Mouse (Mus musculus): Measurements from ENCODE around the gene Zfp598. TPM values are rescaled to one million over a fixed set of nuclear protein-coding genes. Genes with fewer than 3 reads are reported as not detected.

The Zfp598 gene
- 10 to 100 TPM; 18.0 to 21.0 TPM for total RNA-seq (2021)
- long read RNA-seq, experiment 1, transcript Zfp598-202 (12 exons, 3,352 nt): major isoform, 17 of 42 reads
- long read RNA-seq, experiment 1, partial matches to known transcripts: 10 of 42 reads
- long read RNA-seq, experiment 1, other reads (novel, unspliced or antisense): 13 of 42 reads
- long read RNA-seq, experiment 2, transcript Zfp598-202 (12 exons, 3,352 nt): major isoform, 11 of 26 reads
- long read RNA-seq, experiment 2, partial matches to known transcripts: 5 of 26 reads
- long read RNA-seq, experiment 2, other reads (novel, unspliced or antisense): 6 of 26 reads

DNA sequence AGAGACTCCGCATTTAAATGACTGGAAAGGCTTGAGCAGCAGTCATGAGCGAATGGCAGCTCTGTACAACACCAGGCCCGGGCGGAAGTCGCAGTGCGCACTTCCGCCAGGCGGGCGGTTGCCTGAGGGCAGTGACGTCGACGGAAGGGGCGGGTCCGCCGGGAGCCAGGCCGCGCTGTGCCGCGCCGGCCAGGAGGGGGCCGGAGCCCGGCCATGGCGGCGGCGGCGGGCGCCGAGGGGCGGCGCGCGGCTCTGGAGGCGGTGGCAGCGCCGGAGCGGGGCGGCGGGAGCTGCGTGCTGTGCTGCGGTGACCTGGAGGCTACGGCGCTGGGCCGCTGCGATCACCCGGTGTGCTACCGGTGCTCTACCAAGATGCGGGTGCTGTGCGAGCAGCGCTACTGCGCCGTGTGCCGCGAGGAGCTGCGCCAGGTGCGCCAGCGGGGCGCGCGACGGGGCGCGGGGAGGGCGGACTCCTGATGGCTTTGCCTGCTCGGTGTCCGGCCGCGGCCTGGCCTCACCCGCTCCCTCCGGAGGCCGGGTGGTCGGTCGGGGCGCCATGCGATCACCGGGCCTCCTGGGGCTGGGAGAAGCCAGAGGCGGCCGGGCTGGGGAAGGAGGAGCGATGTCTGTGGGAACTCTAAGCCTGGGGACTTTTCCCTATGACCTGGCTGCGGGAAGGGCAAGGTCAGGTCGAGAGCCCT, at the start of gene Zfp598:
Gene Zfp598 (plus strand): TSS at position 143 of the 701 bp plus-strand sequence.
- DNase-seq: peak; percentile 97

DNA sequence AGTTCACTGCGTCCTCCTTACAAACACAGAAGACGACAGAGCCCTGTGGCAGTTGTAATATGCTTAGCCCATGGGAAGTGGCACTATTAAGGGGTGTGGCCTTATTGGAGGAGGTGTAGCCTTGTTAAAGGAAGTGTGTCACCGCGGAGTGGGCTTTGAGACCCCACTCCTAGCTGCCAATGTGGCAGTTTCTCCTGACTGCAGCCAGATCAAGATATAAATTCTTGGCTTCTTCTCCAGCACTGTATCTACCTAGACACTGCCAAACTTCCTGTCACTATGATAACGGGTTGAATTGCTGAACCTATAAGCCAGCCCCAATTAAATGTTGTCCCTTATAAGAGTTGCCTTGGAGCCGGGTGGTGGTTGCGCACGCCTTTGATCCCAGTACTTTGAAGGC, 44.0 kb upstream of the Zfp598 start:
- DNase-seq: no peak

DNA sequence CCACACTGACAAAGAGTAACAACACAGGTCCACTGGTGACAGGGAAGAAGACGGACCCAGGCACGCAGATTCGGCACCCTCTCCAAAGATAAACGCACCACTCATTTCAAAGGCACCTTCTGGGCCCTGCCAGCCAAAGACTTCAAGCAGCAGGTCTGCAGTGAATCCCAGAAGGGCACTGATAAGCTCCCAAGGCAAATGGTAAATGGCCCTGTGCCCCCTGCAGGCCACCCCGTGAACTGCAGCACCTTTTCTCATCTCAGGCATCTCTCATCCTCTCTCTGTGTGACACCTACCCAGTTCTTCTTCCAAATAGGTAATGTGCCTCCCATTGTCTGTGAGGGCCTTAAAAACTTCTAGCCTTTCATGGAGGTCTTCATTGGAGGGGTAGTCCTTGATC, 40.8 kb upstream of the Zfp598 start:
- DNase-seq: peak; percentile 75

DNA sequence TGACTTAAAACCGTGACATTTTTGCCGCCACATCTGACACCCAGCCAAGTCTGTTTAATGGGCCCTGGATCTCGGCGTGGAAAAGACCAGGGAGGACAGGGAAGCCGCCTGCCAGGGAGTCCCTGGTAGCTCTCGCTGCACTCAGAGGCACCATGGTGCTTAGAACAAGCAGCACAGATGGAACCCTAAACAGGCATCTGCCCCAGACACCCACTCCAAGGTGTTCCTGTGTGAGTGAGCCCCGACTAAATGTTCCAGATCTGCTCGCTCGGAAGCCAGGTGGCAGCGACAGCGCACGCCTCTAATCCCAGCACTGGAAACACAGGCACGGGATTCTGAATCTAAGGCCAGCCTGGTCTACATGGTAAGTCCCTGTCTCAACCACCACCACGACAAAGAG, 39.4 kb upstream of the Zfp598 start:
- no peak for DNase-seq

DNA sequence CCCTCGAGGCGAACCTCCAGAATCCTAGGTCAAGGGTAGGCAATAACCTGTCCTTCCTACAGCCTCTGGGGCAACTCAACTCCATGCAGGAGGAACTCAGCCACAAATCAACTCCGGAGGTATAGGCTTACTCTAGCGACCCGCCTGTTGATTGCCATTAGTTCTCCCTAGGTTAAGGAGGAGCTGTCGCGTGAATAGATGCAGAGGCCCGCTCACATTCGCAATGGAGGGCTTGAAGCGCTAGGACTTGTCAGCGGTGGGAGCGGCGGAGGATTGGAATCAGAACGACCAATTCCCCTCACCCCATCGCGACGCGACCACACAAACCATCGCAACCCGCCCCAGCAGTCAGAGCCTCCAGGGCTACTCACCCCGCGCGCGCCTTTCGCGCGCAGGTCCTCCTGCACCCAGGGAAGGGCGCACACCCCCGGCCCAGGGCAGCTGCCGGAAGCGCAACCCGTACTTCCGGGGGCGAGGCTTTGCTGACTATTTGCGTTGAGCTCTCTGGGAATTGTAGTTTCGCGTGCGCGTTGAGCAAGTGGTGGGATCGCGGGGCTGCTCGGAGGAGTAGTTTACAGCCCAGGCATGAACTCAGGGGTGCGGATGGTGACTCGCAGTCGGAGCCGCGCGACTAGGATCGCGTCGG, 37.2 kb upstream of the Zfp598 start, which contains the start of the genes Tsc2 and Nthl1:
Gene Tsc2 (minus strand): TSS at position 464 of the 646 bp plus-strand sequence.
Gene Nthl1 (plus strand): TSS at position 514 of the 646 bp plus-strand sequence.
- DNase-seq: peak; percentile 76

DNA sequence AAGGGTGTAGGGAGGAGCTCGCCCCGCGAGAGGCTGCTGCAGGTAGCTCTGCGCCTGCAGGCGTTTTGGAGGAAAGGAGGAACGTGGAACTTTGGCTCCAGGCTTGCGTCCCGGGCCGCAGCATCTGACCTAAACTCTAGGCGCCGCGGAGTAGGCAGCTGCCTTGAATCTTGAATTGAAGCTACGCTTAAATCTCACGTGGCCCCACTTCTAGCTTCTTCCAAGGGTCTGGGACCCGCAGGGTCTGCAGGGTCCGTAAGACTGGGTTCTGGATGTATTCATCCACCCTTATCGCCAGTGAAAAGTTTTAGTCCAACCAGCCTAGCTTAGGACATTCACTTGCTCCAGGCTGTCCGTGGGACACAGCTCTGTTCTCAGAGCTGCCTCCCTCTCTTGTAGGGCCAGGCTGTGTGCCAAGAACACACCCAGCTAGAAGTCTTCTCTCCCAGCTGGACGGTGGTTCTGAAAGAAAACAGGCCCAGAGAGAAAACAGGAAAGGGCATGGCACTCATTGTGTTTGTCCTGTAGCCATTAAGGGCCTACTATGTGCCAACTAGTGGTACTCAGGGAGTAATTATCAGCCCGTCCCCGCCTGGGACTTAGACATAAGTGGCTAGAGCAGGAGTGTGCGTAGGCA, 36.6 kb upstream of the Zfp598 start:
- peak; percentile 72 for DNase-seq

DNA sequence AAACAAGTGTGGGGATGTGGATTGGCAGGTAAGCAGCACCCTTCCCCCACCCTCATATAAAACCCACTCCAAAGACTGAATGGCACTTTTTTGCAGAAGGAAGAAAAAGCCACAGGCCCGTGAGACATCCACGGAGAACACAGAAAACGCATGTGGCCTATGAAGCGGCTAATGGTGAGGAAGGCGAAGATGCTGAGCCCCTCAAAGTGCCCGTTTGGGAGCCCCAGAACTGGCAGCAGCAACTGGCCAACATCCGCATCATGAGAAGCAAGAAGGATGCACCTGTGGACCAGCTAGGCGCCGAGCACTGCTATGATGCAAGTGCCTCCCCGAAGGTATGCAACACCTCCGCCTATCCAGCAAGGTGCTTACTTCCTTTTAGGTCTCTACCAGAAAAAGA, 35.7 kb upstream of the Zfp598 start:
- DNase-seq: no peak

DNA sequence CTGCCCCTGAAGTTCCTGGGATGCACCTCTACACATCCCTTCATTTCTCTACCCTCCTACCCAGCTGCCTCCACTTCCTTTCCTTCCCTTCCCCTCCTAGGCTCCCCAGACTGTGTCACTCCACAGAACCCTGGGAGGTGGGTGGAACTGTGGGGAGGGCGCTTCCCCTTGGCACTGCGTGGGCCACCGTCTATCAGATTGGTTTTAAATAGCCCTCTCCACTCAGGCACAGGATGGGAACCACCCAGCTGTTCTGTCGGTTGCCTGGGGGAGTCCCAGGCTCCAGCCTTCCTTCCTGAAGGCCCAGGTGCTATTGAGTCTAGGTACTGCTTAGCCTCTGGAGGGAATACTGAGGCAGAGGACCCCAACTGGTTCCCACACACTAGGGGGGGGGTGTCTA, 34.5 kb upstream of the Zfp598 start:
- no peak for DNase-seq

DNA sequence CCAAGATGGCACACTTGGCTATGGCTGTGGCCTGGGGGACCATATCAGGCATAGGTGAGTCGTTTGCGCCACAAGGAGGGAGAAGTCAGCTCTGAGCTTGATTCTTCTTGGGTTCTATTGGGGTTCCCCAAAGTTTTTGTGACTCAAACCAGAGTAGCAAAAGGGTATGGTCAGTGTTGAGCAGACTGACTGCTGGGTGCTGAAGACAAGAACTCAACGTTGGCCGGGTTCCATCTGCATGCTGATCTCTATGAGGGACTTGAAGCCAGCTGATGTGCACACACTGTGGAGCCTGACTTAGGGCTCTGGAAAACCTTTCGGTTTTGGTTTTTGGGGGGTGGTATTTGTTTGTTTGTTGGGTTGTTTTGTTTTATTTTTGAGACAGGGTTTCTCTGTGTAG, 33.8 kb upstream of the Zfp598 start:
- no peak for DNase-seq

DNA sequence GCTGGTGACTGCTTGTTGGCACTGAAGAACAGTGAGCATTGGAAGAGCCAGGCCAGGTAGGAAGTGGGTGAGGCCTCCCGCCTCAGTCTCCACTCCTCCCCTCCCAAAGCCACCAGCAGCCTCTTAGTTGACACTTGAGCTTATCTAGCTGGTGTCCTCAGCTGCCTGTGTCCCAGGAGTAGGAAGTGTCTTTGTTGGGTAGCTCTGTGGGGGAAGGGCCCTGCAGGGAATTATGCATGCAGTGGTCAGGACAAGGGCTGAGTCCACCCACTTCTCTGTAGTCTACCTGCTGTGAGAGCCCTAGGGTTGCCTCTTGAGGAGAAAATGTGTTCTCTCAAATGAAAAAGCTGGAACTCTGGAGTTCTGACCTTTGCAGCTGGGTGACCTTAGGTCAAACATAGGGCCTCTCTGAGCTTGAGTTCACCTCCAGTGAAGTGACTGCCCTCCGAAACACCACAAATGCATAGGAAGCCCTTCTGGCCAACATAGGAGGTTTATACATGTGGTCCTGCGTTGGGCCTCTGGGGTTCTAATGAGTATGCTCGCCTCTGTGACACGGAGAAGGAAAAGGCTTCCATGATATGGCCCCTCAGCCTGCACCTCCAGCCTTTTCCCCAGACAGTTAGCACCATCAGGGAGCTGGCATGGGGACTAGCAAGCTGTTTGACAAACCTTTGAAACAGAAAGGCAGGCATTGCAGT, 32.6 kb upstream of the Zfp598 start:
- DNase-seq: no peak

DNA sequence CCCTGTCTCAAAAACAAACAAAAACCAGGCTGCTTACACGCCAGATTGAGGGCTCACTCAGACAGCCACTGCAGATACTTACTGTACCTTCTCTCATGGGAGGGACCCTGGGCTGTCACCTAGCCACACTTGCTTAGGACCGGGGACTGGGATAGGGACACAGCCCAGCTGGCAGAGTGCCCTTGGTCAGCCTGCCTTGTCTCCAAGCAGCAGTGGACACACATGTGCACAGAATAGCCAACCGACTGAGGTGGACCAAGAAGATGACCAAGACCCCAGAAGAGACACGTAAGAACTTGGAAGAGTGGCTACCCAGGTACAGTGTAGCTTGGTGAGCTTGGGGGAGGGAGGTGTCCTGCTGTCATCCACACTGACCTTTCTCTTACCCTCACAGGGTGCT, 31.3 kb upstream of the Zfp598 start:
- DNase-seq: no peak

DNA sequence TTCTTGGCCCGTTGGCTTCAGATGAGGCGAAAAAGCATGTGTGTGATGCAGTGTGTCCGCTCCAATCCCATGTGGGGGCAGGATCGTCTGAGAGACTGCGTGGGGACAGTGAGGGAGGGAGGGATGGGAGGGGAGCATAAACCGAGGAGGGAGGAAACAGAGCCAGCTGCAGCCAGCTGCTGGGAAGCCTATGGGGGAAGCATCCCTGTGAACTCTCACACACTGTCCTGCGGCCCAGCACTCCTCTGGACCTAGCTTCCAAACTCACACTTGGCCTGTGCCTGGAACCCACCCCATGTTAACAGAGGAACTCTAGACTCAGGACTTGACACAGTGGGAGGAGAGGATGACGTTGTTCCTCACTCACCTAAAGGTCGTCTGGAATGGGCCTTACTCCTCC, 30.6 kb upstream of the Zfp598 start:
- no peak for DNase-seq

DNA sequence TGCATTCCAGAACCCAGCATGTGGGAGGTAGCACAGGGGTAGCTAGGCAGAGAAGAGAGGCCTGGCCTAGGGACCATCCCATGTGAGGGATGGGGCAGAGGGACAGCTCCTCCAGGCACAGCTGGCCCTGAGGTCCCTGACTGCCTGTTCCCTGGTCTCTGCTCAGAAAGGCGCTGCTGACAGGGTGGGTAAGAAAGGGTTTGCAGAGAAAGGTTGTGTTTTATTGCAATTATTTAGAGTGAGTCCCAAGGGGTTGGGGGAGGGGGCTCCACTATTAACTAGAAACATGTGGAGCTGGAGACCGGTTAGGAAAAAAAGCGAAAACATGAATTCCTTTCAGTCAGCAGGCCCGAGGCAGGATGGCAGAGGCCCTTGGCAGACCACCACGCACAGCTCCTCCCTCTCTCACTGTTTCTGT, 29.9 kb upstream of the Zfp598 start:
- DNase-seq: no peak

DNA sequence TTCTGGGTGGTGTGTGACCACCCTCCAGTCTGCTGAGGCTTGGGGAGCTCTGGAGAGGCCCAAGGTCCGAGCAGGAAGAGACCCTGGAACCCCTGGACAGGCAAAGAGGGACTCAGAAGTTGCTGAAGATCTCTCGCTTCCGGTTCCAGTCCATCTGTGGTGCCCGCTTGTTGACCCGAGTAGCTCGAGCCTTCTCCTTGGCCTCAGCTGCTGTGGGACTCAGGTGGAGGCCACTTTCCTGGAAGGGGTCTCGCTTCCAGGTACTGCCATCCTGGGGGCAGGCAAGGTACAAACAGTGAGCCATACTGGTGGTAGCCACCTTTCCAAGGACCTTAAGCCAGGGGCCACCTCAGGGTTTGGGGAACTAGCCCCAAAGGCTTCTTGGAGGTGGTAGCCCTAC, 29.4 kb upstream of the Zfp598 start:
- DNase-seq: no peak

DNA sequence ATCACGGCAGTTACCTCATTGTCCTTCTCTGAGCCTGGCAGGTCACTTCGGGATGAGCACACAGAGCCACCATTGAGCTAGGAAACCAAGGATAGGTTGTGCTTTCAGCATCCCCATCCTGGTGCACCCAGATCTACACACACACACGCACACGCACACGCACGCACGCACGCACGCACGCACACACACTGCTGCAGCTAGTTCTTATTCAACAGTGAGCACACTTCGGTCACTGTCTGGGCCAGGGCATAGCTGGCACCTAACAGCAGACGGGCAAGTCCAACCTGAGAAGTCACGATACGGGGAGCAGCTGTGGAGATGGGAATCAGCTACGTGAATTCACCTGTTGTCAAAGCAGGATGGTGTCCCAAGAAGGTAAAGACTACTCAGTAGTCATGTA, 28.9 kb upstream of the Zfp598 start:
- DNase-seq: no peak

DNA sequence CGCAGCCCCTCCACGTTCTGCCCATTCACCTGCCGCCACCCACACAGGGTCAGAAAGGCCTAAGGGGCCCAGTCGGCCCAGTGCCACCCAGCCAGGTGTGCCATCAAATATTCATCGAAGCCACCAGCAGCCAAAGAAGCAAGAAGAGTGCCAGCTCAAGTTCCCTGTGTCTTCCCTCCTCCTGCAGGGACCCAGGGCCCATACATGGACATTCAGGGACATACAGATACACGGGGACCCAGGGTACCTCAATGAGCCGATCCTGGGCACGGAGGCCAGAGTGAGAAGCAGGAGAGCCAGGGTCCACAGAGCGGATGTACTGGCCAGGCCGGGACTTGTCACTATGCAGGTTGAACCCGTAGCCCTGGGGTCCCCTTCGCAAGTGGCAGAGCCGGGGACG, 27.5 kb upstream of the Zfp598 start:
- no peak for DNase-seq

DNA sequence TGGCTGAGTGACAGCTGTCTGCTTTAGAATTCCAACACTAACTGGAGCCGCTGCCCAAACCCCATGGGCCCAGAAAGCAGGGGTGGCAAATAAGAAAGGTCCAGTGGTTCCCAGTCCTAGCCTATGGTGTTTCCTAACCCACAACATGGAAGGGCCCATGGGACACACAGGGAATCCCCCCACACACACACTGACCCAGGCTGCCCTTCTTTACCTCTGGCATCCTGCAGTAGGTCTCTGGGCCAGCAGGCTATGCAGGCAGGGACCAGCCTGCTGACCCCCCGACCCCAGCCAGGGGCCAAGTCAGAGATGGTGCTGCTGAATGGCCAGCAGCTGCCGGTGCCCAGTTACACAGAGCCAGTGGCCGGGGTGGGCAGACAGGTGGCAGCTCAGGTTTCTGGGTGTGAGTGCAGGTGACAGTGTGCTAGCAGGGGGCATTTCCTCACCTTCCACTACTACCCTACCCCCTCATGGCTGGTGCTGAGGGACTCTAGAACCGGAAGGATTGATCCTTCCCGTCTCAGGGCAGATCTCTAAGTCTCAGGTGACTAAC, 26.6 kb upstream of the Zfp598 start:
- no peak for DNase-seq

DNA sequence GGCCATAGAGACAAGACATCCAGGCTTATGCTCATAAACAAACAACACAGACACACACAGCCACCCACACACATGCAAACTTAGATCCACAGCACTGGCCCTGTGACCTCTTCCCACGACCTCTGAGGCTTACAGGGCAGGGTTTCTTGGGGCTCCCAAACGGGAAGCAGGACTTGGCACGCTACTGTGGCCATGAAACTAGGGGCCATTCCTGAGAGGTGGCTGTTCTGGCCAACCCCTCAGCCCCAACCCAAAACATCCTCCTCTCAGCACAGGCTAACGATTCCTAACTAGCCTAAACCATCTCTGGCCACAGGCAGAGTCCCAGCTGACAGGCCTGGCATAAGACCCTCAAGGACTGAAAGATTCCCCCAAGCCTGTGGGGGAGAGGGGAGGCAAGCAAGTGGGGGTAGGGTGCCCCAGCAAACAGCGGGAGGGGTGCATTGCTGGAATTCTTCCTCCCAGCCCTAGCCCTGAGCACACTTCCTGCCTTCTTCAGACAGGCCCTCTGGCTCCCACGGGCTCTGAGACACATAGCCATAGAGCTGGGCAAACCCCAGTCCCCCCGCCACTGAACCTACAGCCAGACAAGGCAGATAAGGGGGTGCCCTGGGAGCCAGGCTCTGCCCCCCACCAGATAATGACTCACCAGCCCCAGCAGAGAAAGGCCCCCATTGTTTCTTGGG, 25.3 kb upstream of the Zfp598 start:
- DNase-seq: no peak

DNA sequence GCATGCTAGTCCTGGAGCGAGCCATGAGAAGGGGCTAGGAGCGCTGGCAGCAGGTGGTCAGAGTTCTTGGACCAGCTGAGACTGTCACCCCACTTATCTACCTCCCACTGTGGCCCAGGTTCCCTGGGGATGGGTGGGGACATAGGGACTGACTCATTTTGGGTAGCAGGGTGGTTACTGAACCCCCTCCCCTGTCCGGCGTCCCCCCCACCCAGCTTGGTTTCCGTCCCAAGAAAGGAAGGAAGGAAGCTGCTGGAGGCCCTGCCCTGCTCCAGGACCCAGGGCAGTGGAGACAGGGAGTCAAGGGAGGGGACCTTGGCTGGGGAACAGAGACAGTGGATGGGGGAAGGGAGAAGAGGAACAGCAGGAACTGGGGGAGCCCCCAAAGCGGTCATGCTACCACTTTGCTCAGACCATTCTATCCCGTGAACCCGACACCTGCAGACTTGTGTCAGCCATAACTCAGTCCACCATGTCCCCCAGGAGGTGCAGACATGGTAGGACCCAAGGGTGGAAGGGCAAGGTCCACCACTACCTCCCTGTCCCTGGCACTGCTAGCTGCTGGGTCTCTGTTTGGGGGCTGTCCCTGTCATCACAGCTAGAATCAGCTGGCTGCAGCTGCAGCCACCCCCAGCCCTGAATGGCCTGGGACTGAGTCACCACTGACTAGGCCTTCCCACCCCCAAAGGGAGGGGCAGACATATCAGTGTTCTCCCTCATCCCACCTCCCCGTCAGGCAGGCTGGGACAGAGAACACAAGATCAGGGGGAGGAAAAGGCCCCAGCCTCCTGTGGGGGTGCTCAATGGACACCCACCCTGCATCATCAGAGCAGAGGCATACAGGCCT, 24.4 kb upstream of the Zfp598 start:
- DNase-seq: no peak

DNA sequence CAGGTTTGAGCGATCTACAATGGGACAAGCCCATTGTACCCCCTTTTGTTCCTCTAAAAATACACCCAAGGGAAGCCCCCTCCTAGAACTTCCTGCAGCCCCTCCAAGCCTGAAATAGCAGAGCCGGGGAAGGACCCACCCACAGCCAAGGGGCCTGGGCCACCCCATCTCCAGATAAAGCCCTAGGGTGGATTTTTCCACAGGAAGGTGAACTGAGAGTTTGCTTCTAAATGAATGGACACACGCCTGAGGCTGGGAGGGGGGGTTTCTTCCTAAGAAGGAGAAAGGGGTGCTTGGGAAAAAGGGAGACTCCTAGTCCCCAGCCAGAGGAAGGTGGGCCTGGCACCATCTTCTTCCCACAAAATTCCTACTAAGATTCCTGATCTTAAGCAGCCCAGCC, 23.6 kb upstream of the Zfp598 start:
- no peak for DNase-seq

All from gastrocnemius, postnatal 10 days (tissue).